Mouse (Mus musculus): ENCODE results near the gene Cacybp. TPM values are rescaled to one million over a fixed set of nuclear protein-coding genes. Genes with fewer than 3 reads are reported as not detected.

Cacybp gene
- polyA plus RNA-seq (2017; shearing (Covaris generic)) = 100 to 1,000 TPM in 1 of 2 experiments, 10 to 100 TPM in 1; 94.7 to 122 TPM

GRCm38 (mm10) chr1:160212703-160213669 lies at the start of gene Cacybp:
Gene Cacybp, minus strand, starts transcription at chr1:160212875.

GRCm38 (mm10) chr1:160194529-160195336 lies 17.9 kb downstream of the Cacybp start, which contains the start of gene Mrps14:
Gene Mrps14, plus strand, starts transcription at chr1:160195215.

GRCm38 (mm10) chr1:160153480-160153879 lies 59.2 kb downstream of the Cacybp start, which contains the start of gene Tnn:
Gene Tnn, minus strand, starts transcription at chr1:160153580.

Other genes with a start within 250 kb of the Cacybp start
- 100 to 1,000 TPM; 252 to 326 TPM for gene 4930523C07Rik, start 168.5 kb downstream of the Cacybp start, polyA plus RNA-seq (2017; shearing (Covaris generic))
- under 1 TPM in 1 of 2 experiments, not detected in 1; 0.05 TPM for gene Tnn, start 59.3 kb downstream of the Cacybp start, polyA plus RNA-seq (2017; shearing (Covaris generic))
- gene Mrps14, start 17.7 kb downstream of the Cacybp start, polyA plus RNA-seq (2017; shearing (Covaris generic)) = 100 to 1,000 TPM; 164 to 197 TPM

Data from activated CD4-positive, CD25-positive, alpha-beta regulatory T cell (primary cell).